Mouse (Mus musculus) kidney, adult 18-20 months (tissue): ENCODE results near the gene Vps36.

ENCODE experiments used
- DNase-seq: peaks from one replicate; pipeline ENCODE4 v3.0.0; 2021

The Vps36 gene

GRCm38 (mm10) chr8:22214826-22215225, 22.2 kb downstream of the Vps36 start:
- DNase-seq = no peak

GRCm38 (mm10) chr8:22226361-22226760, 33.8 kb downstream of the Vps36 start:
- no peak for DNase-seq

- DNase-seq = peak; percentile 73
These were observed 34.7 kb downstream of the Vps36 start, which contains the start of gene Thsd1 for GRCm38 (mm10) chr8:22227061-22227877. Gene Thsd1 (plus strand): TSS chr8:22227313.

GRCm38 (mm10) chr8:22228621-22229020, 36.0 kb downstream of the Vps36 start:
- DNase-seq = no peak

GRCm38 (mm10) chr8:22242986-22243385, 50.4 kb downstream of the Vps36 start:
- DNase-seq = no peak

GRCm38 (mm10) chr8:22245663-22246062, 53.1 kb downstream of the Vps36 start:
- no peak for DNase-seq

- DNase-seq = no peak
These were observed 55.3 kb downstream of the Vps36 start for GRCm38 (mm10) chr8:22247956-22248355.

GRCm38 (mm10) chr8:22249080-22249479, 56.5 kb downstream of the Vps36 start:
- DNase-seq = no peak

- DNase-seq = no peak
These were observed 66.4 kb downstream of the Vps36 start for GRCm38 (mm10) chr8:22258946-22259450.

- DNase-seq = no peak
These were observed 66.9 kb downstream of the Vps36 start for GRCm38 (mm10) chr8:22259531-22259930.

- no peak for DNase-seq
These were observed 67.6 kb downstream of the Vps36 start for GRCm38 (mm10) chr8:22260091-22260722.

GRCm38 (mm10) chr8:22262267-22262666, 69.7 kb downstream of the Vps36 start:
- DNase-seq = no peak

GRCm38 (mm10) chr8:22264292-22264691, 71.7 kb downstream of the Vps36 start:
- no peak for DNase-seq

GRCm38 (mm10) chr8:22264787-22265186, 72.2 kb downstream of the Vps36 start:
- DNase-seq = peak; percentile 18

- no peak for DNase-seq
These were observed 72.6 kb downstream of the Vps36 start for GRCm38 (mm10) chr8:22265194-22265593.

GRCm38 (mm10) chr8:22266809-22267208, 74.2 kb downstream of the Vps36 start:
- no peak for DNase-seq
